Mouse (Mus musculus) c-Kit-positive CD71-negative TER-119-negative erythroid progenitor cells, embryonic 14.5 days (primary cell): ENCODE measurements at regions not wholly inside any gene's neighbourhood (a gene's known extent, or its start where the extent isn't known, plus 50 kb on each side); places are given as distances from the start of the nearest gene placed in this dataset.
"Not testable (repeated sequence)": the region's sequence is repeated elsewhere in the genome, so short reads cannot be mapped to it uniquely, and the experiment has no call there.

ENCODE experiments used
- DNase-seq: peaks from one replicate; pipeline ENCODE4 v3.0.0-alpha.2; 2013; ENCODE audit warnings: low read depth

GRCm38 (mm10) chr3:37825602-37826001, 101.3 kb upstream of the Gm5148 start:
- DNase-seq, result no peak

- no peak for DNase-seq
These were observed 100.4 kb upstream of the Gm5148 start for GRCm38 (mm10) chr3:37824681-37825080.

- DNase-seq, result no peak
These were observed 95.2 kb upstream of the Gm5148 start for GRCm38 (mm10) chr3:37819503-37819902.

GRCm38 (mm10) chr3:37817434-37817805, 93.1 kb upstream of the Gm5148 start:
- DNase-seq, result no peak

- DNase-seq, result no peak
These were observed 92.6 kb upstream of the Gm5148 start for GRCm38 (mm10) chr3:37816781-37817433.

- DNase-seq, result no peak
These were observed 91.5 kb upstream of the Gm5148 start for GRCm38 (mm10) chr3:37815771-37816170.

GRCm38 (mm10) chr3:37812936-37813335, 88.6 kb upstream of the Gm5148 start:
- no peak for DNase-seq

GRCm38 (mm10) chr3:37811429-37811828, 87.1 kb upstream of the Gm5148 start:
- DNase-seq, result no peak

GRCm38 (mm10) chr3:37810763-37811162, 86.5 kb upstream of the Gm5148 start:
- DNase-seq, result no peak

GRCm38 (mm10) chr3:37805805-37806148, 81.5 kb upstream of the Gm5148 start:
- DNase-seq, result peak; percentile 50

- DNase-seq, result no peak
These were observed 80.9 kb upstream of the Gm5148 start for GRCm38 (mm10) chr3:37804941-37805804.

GRCm38 (mm10) chr3:37804261-37804660, 80.0 kb upstream of the Gm5148 start:
- peak; percentile 9 for DNase-seq

- not testable (repeated sequence) for DNase-seq
These were observed 79.5 kb upstream of the Gm5148 start for GRCm38 (mm10) chr3:37803781-37804180.

GRCm38 (mm10) chr3:37801551-37801950, 77.3 kb upstream of the Gm5148 start:
- DNase-seq, result no peak

GRCm38 (mm10) chr3:37799809-37800208, 75.5 kb upstream of the Gm5148 start:
- no peak for DNase-seq

- DNase-seq, result no peak
These were observed 65.4 kb upstream of the Gm5148 start for GRCm38 (mm10) chr3:37789711-37790110.

GRCm38 (mm10) chr3:37789143-37789697, 64.9 kb upstream of the Gm5148 start:
- DNase-seq, result no peak

- no peak for DNase-seq
These were observed 64.1 kb upstream of the Gm5148 start for GRCm38 (mm10) chr3:37788366-37788765.

GRCm38 (mm10) chr3:37786792-37787191, 62.5 kb upstream of the Gm5148 start:
- no peak for DNase-seq

- DNase-seq, result no peak
These were observed 56.8 kb upstream of the Gm5148 start for GRCm38 (mm10) chr3:37781086-37781485.

GRCm38 (mm10) chr3:37779867-37780475, 55.7 kb upstream of the Gm5148 start:
- no peak for DNase-seq

- DNase-seq, result no peak
These were observed 54.1 kb upstream of the Gm5148 start for GRCm38 (mm10) chr3:37778386-37778785.

- no peak for DNase-seq
These were observed 51.9 kb upstream of the Gm5148 start for GRCm38 (mm10) chr3:37776224-37776623.
